Mouse (Mus musculus) kidney, embryonic 15.5 days (tissue): ENCODE results near the gene Zfp30. TPM values are rescaled to one million over a fixed set of nuclear protein-coding genes. Genes with fewer than 3 reads are reported as not detected.
A peak's percentile ranks its signal among the peaks of the same experiment; 100 is the strongest.

Experiments
- ATAC-seq: fragments of 200-750 bp; cut with Nextera tagmentation; replicated peaks from 2 replicates; pipeline ENCODE4 v1.8.0; 2017; ENCODE audit warnings: moderate TSS enrichment; ENCODE audit not compliant: low FRiP score
- H3K27ac ChIP-seq: fragments of 300-500 bp; sonication (generic); 2 replicates; pipeline ENCODE4 v1.5.1; 2015; ENCODE audit warnings: mild to moderate bottlenecking, inconsistent platforms
- H3K27me3 ChIP-seq: fragments of 300-500 bp; sonication (generic); 2 replicates; pipeline ENCODE4 v1.6.1; 2015; ENCODE audit warnings: inconsistent platforms
- H3K36me3 ChIP-seq: fragments of 300-500 bp; sonication (generic); 2 replicates; pipeline ENCODE4 v1.6.1; 2015; ENCODE audit warnings: inconsistent platforms
- H3K4me1 ChIP-seq: fragments of 300-500 bp; sonication (generic); 2 replicates; pipeline ENCODE4 v1.6.1; 2015; ENCODE audit warnings: inconsistent platforms
- H3K4me2 ChIP-seq: fragments of 300-500 bp; sonication (generic); 2 replicates; pipeline ENCODE4 v1.6.1; 2015; ENCODE audit warnings: moderate library complexity, mild to moderate bottlenecking, inconsistent platforms
- H3K4me3 ChIP-seq: fragments of 300-500 bp; sonication (generic); replicated peaks from 2 replicates; pipeline ENCODE4 v1.5.1; 2015; ENCODE audit warnings: mild to moderate bottlenecking, inconsistent platforms
- H3K9ac ChIP-seq: fragments of 300-500 bp; sonication (generic); 2 replicates; pipeline ENCODE4 v1.6.1; 2015; ENCODE audit warnings: mild to moderate bottlenecking, inconsistent platforms
- H3K9me3 ChIP-seq: fragments of 300-500 bp; sonication (generic); replicated peaks from 2 replicates; pipeline ENCODE4 v1.6.1; 2016; ENCODE audit warnings: inconsistent platforms
- WGBS: fragments of 180-500 bp; shearing (Covaris S2); methylation state at CpG from one replicate; pipeline ENCODE4 v1.1.7; 2015; ENCODE audit warnings: mixed read lengths; 5-methylcytosine and 5-hydroxymethylcytosine counted together
- polyA plus RNA-seq: library from polyadenylated mRNA; unstranded; fragments of >200 nt; fragmentation: Nextera tagmentation; extraction: Ambion mirVana; gene quantifications from 2 replicates; pipeline ENCODE4 v1.2.1, GENCODE M21; 2015

Zfp30 gene
- 7.1 and 8.1 TPM in 2 replicates for polyA plus RNA-seq

DNA sequence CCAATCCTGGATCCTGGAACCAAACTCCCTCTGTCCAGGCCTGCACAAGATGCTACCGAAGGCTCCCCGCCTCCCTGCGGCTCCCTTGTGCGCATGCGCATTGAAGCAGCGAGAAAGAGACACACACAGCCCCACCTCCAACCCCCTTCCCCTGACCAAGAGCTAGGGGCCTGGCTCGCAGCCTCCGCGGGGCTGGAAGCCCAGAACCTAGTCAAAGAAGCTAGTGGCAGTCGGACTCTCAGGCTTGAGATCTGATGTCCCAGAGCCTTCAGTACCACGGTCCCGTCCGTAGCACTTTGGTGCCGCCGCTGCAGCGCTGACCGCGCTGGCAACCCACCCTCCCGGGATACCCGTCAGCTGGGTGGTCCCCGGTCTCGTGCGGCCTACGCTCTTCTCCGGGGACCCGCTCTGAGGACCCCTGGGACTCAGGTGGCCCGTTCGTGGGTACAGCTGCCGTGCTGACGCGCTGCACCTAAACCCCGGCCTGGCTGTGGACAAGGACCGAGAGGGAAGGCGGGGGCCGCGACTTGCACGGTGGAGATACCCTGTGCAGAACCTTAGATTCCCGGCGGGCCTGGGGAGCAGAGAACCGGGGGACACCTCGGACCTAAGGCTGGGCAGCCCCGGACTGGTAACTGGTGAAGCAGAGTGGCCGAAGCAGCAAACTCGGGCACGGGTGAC lies at the start of gene Zfp30:
TSS of gene Zfp30 (plus strand) at position 128 of the 681 bp plus-strand sequence.
- WGBS, result under 1% methylated on average over 45 of the region's 45 CpGs

DNA sequence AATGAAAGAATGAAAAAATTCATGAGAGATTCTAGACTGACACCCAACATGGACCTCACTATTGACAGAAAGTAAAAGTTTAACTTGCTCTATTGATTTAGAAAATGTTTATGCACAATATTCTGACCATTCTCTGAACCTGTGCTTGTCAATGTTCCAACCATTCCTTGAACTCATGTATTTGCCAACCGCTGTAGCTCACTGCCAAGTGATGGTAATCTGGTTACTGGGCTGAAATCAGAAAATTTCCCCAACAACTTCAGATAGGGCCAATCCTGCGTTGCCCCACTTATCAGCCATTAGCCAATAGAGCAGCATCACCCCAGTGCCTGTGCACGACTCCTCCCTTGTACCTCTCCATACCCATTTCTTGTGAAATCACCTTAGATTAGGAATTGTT lies 41.5 kb upstream of the Zfp30 start:
- no peak overlapping the region for H3K4me2 ChIP-seq
- WGBS, result 79% methylated on average over 3 of the region's 3 CpGs
- no peaks in the 10 kb centered on the region for H3K36me3 ChIP-seq
- ATAC-seq, result no peak
- no peaks in the 10 kb centered on the region for H3K9me3 ChIP-seq
- H3K27me3 ChIP-seq, result no peaks in the 10 kb centered on the region
- H3K4me3 ChIP-seq, result no peak overlapping the region
- no peak overlapping the region for H3K27ac ChIP-seq
- H3K4me1 ChIP-seq, result no peaks in the 10 kb centered on the region
- no peak overlapping the region for H3K9ac ChIP-seq

More for the DNA sequence above, at the start of gene Zfp30:
- Histone ChIP-seq H3K4me3 (peak within 1 kb of the TSS; percentile 86), H3K9me3 (no peaks in the 10 kb centered on the region), H3K36me3 (peaks cover 37% of the 10 kb centered on the region), H3K27ac (peak within 1 kb of the TSS; percentile 93), H3K9ac (peak within 1 kb of the TSS; percentile 81), H3K4me1 (peaks cover 18% of the 10 kb centered on the region), H3K27me3 (no peaks in the 10 kb centered on the region), H3K4me2 (peak within 1 kb of the TSS; percentile 73)
- peak; percentile 97 for ATAC-seq

DNA sequence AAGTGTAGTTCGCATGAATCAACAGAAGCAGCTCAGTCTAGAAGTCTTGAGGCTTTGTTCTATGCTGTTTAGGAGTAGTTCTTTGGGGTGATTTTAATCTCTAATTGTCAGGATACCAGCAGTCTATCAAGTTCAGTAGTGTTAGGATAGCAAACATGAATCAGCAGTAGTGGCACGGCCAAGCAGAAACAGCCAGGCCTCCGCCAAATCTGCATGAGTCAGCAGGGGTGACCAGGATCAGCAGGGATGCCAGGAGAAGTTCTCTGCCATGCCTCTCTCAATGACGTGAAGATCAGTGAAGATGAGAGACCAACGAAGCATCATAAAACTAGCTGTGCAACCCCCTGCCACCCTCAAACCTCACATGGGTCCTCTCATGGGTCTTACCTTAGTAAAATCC lies 23.3 kb upstream of the Zfp30 start:
- H3K4me1 ChIP-seq, result no peaks in the 10 kb centered on the region
- H3K27me3 ChIP-seq, result no peaks in the 10 kb centered on the region
- no peak overlapping the region for H3K4me3 ChIP-seq
- no peak overlapping the region for H3K9ac ChIP-seq
- 85% methylated on average over 5 of the region's 5 CpGs for WGBS
- no peak overlapping the region for H3K27ac ChIP-seq
- no peak for ATAC-seq
- H3K36me3 ChIP-seq, result 0 out of 2 replicates have a peak, but pooled peaks cover 3% of the 10 kb centered on the region
- H3K9me3 ChIP-seq, result no peaks in the 10 kb centered on the region
- H3K4me2 ChIP-seq, result no peak overlapping the region

- Histone ChIP-seq H3K9ac (no peak overlapping the region), H3K9me3 (no peaks in the 10 kb centered on the region), H3K27me3 (no peaks in the 10 kb centered on the region), H3K36me3 (0 out of 2 replicates have a peak, but pooled peaks cover 3% of the 10 kb centered on the region), H3K4me2 (no peak overlapping the region), H3K27ac (no peak overlapping the region), H3K4me1 (peaks cover 15% of the 10 kb centered on the region), H3K4me3 (no peak overlapping the region)
- 80% methylated on average over 7 of the region's 7 CpGs for WGBS
- ATAC-seq, result no peak
Observed at GRCm38 (mm10) chr7:29764702-29765101, 19.1 kb upstream of the Zfp30 start.

DNA sequence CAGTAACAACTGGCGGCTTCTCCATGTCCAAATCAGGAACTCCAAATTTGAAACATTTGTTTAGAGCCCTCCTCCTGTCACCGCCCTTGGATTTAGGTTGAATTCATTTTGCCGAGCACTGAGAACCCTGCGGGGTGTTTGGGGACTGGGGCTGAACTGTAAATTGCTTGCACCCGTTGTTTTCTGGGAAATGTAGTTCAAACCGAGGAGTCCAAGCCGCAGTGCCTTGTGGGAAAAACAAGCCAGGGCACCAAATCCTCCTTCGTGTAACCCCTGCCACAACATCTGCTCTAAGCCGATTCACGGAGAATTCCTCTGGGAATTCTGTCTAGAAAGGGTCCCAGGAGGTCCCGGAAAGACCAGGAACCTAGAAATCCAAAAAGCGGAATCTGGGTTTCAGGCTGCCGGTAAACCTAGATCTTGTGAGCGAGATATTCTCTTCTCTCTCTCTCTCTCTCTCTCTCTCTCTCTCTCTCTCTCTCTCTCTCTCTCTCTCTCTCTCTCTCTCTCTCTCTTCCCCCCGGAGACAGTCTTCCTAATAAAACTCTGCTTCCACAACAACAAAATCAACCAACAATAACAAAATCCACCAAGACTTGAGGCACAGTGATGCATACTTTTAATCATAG lies 16.6 kb upstream of the Zfp30 start:
- Histone ChIP-seq H3K4me3 (peak overlapping the region; percentile 87), H3K27me3 (no peaks in the 10 kb centered on the region), H3K9ac (peak overlapping the region; percentile 56), H3K27ac (peak overlapping the region; percentile 80), H3K9me3 (no peaks in the 10 kb centered on the region), H3K4me1 (peaks cover 19% of the 10 kb centered on the region), H3K4me2 (peak overlapping the region; percentile 66), H3K36me3 (peaks cover 14% of the 10 kb centered on the region)
- WGBS, result 2% methylated on average over 15 of the region's 15 CpGs
- peak; percentile 55 for ATAC-seq

GRCm38 (mm10) chr7:29768090-29768900 lies 15.5 kb upstream of the Zfp30 start, which contains the start of gene Zfp84:
Gene Zfp84 (plus strand): TSS chr7:29768552.
- ATAC-seq, result peak; percentile 94
- Histone ChIP-seq H3K9ac (peak within 1 kb of the TSS; percentile 75), H3K4me1 (peaks cover 21% of the 10 kb centered on the region), H3K27me3 (no peaks in the 10 kb centered on the region), H3K36me3 (peaks cover 21% of the 10 kb centered on the region), H3K4me3 (peak within 1 kb of the TSS; percentile 87), H3K4me2 (peak within 1 kb of the TSS; percentile 66), H3K27ac (peak within 1 kb of the TSS; percentile 98), H3K9me3 (no peaks in the 10 kb centered on the region)
- WGBS, result under 1% methylated on average over 32 of the region's 32 CpGs

GRCm38 (mm10) chr7:29768980-29769379 lies 14.8 kb upstream of the Zfp30 start:
- H3K4me3 ChIP-seq, result peak overlapping the region; percentile 87
- H3K9ac ChIP-seq, result peak overlapping the region; percentile 75
- H3K9me3 ChIP-seq, result no peaks in the 10 kb centered on the region
- WGBS, result 5% methylated on average over 10 of the region's 10 CpGs
- H3K36me3 ChIP-seq, result peaks cover 28% of the 10 kb centered on the region
- H3K4me1 ChIP-seq, result peaks cover 28% of the 10 kb centered on the region
- peak overlapping the region; percentile 66 for H3K4me2 ChIP-seq
- no peak for ATAC-seq
- H3K27me3 ChIP-seq, result no peaks in the 10 kb centered on the region
- peak overlapping the region; percentile 98 for H3K27ac ChIP-seq

DNA sequence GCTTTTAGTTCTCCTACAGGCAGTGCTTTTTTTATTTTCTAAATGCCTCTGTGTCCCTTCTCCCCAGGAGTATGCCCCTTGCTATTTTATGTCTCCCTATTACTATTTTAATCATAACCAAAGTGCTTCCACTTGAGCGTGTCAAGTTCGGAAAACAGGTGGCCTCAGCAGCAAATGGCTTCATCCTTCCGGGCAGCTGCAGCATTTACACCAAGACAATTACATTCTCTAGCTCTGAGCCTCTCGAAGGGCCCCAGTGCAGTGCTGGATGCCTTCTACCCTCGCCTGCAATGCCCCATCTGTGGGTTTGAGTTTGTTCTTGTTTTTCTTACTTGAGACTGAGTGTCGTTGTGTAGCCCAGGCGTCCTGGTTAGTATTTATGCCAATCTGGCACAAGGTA lies 10.3 kb upstream of the Zfp30 start:
- peaks cover 30% of the 10 kb centered on the region for H3K4me1 ChIP-seq
- no peaks in the 10 kb centered on the region for H3K9me3 ChIP-seq
- no peak overlapping the region for H3K9ac ChIP-seq
- no peaks in the 10 kb centered on the region for H3K27me3 ChIP-seq
- H3K27ac ChIP-seq, result 0 out of 2 replicates have a peak overlapping the region, but pooled peaks have one; percentile 24
- H3K36me3 ChIP-seq, result peaks cover 73% of the 10 kb centered on the region
- ATAC-seq, result no peak
- H3K4me3 ChIP-seq, result no peak overlapping the region
- H3K4me2 ChIP-seq, result no peak overlapping the region
- WGBS, result 83% methylated on average over 7 of the region's 7 CpGs

- 72% methylated on average over 3 of the region's 3 CpGs for WGBS
- Histone ChIP-seq H3K27ac (peak overlapping the region; percentile 63; the same call in 1 of the 2 replicates), H3K36me3 (peaks cover 82% of the 10 kb centered on the region), H3K4me1 (peaks cover 26% of the 10 kb centered on the region), H3K27me3 (no peaks in the 10 kb centered on the region), H3K4me3 (no peak overlapping the region), H3K9ac (no peak overlapping the region), H3K9me3 (no peaks in the 10 kb centered on the region), H3K4me2 (no peak overlapping the region)
- no peak for ATAC-seq
Observed at GRCm38 (mm10) chr7:29774371-29774770, 9.4 kb upstream of the Zfp30 start.

DNA sequence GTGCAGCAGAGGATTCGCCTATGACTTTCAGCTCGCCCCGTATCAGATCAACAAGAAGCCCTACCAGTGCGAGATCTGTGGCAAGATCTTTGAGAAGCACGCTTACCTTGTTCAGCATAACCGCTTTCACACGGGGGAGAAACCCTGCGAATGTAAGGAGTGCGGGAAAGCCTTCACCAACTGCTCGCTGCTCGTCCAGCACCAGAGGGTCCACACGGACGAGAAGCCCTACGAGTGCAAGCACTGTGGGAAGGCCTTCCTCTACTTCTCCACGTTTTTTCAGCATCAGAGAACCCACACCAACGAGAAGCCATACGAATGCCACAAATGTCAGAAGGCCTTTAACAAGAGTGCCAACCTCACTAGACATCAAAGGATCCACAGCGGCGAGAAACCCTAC lies 7.2 kb upstream of the Zfp30 start:
- H3K27me3 ChIP-seq, result no peaks in the 10 kb centered on the region
- no peak overlapping the region for H3K4me2 ChIP-seq
- WGBS, result 94% methylated on average over 19 of the region's 19 CpGs
- H3K27ac ChIP-seq, result no peak overlapping the region
- H3K9ac ChIP-seq, result no peak overlapping the region
- no peak for ATAC-seq
- no peak overlapping the region for H3K4me3 ChIP-seq
- H3K36me3 ChIP-seq, result peaks cover 89% of the 10 kb centered on the region
- no peaks in the 10 kb centered on the region for H3K9me3 ChIP-seq
- H3K4me1 ChIP-seq, result peaks cover 18% of the 10 kb centered on the region

DNA sequence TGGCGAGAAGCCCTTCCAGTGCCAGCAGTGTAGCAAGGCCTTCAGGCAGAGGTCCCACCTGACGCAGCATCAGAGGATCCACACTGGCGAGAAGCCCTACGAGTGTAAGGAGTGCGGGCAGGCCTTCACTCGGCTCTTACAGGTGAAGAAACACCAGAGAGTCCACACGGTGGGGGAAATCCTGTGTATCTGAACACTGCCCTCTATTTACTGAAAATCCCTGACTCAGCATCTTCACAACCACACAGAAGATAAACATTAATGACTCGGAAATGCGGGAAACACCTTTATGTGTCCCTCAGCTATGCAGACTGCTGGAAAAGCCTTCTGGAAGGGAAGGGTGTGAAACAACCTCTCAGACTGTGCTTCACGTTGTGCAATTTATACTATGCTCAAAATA lies 6.4 kb upstream of the Zfp30 start:
- Histone ChIP-seq H3K4me2 (no peak overlapping the region), H3K27ac (no peak overlapping the region), H3K27me3 (no peaks in the 10 kb centered on the region), H3K4me3 (no peak overlapping the region), H3K36me3 (peaks cover 81% of the 10 kb centered on the region), H3K9ac (no peak overlapping the region), H3K9me3 (no peaks in the 10 kb centered on the region), H3K4me1 (peaks cover 18% of the 10 kb centered on the region)
- 96% methylated on average over 10 of the region's 10 CpGs for WGBS
- ATAC-seq, result no peak

GRCm38 (mm10) chr7:29785023-29785422 lies 1.2 kb downstream of the Zfp30 start:
- Histone ChIP-seq H3K36me3 (peaks cover 39% of the 10 kb centered on the region), H3K9me3 (no peaks in the 10 kb centered on the region), H3K27me3 (no peaks in the 10 kb centered on the region), H3K4me2 (peak overlapping the region; percentile 73), H3K27ac (no peak overlapping the region), H3K4me3 (peak overlapping the region; percentile 86), H3K9ac (peak overlapping the region; percentile 25; the same call in 1 of the 2 replicates), H3K4me1 (peaks cover 18% of the 10 kb centered on the region)
- 62% methylated on average over 8 of the region's 8 CpGs for WGBS
- no peak for ATAC-seq
